Mouse (Mus musculus) lung, postnatal 0 days (tissue): Measurements from ENCODE around the gene Rrnad1.

Source experiments
- CTCF ChIP-seq: IDR thresholded peaks from 2 replicates; pipeline ENCODE4 v1.5.1; 2016; ENCODE audit warnings: antibody characterized with exemption, mild to moderate bottlenecking
- EP300 ChIP-seq: IDR thresholded peaks from 2 replicates; pipeline ENCODE4 v1.6.1; 2016; ENCODE audit warnings: antibody characterized with exemption, mild to moderate bottlenecking, control low read depth

GRCm38 (mm10) chr3:87913891-87914290 lies 16.6 kb downstream of the Rrnad1 start:
- TF ChIP-seq CTCF (no peak), EP300 (no peak)
